Mouse (Mus musculus): ENCODE data around the gene Cnn3. TPM values are rescaled to one million over a fixed set of nuclear protein-coding genes. Genes with fewer than 3 reads are reported as not detected.

Cnn3 gene
- total RNA-seq, 2 experiments from 2014 or later, result 162 to 167 TPM

DNA sequence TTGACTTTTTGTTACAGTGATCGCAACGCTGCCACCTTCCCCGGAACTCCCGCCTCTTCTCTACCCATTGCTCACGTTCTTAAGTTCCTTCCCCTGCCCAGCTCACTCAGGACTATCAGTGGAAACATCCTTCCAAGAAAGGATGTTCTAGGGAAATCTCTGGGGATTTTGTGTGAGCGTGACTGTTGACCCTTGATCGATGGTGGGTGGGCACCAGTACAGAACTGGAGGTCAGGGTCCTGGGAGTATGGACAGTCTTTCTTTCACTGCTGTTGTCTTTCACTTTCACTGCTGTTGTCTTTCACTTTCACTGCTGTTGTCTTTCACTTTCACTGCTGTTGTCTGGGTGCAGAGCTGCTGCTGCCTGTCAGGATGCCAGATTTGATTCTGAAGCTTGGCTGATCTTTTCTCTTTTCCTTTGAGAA lies 67.7 kb downstream of the Cnn3 start:
- no peak for DNase-seq

DNA sequence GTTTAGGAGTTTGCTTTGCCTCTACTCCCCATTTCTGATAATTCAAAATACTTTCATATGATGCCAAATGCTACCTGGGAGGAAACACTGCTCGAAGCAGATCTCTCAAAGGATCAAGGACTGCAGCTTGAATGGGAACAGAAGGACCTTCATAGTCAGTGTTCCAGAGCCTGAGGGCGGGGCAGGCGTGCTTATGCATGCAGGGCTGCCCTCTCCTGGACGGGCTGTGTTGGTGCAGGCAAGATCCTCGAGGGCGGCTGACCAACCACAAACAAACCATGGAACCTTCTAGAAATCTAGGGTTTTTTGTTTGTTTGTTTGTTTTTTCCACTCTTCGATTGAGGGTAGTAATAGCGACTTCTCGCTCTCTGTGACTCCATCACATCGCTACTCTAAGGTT lies 73.9 kb downstream of the Cnn3 start:
- DNase-seq, result peak; percentile 87

DNA sequence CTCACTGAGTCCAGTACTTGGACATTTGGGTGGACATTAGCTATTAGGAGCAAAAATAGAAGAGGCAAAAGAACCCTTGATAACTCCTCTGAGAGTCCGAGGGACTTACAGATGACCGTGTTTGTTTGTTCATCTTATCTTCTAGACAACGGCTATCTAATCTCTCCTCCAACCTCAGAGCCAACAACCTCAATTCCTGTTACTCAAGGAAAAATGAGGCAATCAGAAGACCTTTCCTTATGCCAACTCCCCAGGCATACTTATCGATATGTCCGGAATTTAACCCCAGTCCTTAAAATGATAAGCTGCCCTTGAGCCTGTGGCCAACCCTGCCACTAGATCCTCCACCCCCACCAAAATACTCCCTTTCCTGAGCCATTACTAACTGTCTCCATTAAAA lies 74.4 kb downstream of the Cnn3 start:
- no peak for DNase-seq

DNA sequence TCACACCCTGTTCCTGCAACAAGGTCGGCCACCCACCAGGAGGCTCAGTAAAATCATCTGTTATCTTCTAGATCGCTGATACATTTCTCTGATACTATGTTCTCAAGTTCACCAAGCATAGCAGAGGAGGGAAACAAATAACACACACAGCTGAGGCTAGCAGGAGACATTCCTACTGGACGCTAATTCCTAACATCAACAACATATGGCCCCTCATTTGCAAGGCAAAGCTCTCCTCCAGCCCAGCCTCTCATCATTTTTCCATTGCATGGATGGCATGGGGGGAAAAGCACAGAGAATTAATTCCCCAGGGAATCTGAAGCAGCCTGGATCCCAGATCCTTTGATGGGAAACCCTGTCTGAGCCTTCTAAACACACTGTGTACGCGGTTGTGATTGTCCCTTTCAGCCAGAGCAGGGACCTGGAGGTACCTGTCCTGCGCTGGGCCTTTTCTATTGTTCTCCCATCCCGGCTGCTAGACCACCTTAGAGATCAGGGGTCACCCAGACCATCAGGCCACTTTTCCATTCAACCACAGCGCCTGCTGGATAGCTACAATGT lies 78.7 kb downstream of the Cnn3 start:
- DNase-seq, result no peak

DNA sequence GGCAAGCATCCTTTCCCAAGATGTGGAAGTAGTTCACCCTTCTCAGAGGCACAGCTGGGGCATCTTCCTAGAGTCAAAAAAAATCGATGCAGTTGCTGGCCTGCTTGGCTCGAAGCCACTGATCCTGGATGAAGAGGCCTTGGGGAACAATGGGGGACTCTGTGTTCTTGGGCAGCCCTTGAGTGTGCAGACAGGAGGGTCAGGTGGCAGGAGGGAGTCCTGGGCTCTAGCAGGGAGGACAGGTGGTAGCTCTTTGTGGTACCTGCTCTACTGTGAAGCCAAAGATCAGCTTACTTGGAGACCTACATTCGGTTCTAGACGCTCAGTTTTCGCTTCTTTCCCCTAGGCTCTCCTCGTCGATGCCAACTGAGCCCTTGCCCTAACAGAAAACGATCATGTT lies 79.9 kb downstream of the Cnn3 start:
- no peak for DNase-seq

DNA sequence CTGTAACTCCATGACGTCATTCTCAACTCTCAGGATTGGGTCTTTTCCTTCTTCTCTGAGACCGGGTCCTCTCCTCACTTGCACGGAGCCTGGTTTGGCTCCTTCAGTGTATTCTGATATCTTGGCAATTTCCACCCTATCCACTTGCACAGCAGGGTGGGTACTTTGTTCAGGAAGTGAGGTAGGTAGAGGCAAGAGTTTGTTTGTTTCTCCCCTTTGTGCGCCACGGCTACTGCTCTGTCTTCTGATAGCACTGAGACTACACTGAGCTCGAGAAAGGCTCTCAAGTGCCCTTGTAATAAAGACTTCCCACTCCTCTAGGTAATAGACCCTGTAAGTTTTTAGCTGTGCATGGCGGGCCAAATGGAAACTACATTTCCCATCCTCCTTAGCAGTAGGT lies 80.5 kb downstream of the Cnn3 start:
- no peak for DNase-seq

DNA sequence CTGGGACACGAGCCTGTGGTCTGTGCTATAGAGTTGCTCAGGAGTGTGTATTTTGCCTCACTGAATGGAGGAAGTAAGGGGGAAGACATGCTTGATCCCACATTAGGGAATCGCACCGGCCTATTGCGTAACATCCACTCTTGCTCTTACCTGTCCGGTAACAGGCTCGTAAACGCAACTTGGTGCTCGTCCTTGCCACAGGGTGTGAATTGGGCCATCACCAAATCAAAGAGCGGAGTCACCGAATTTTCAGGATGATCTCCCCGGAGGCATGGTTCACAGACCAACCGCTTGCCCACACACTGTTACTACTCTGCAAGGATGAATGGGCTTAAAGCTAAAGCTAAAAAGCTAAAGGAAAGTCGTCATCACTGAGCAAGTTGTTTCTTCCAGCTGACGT lies 81.4 kb downstream of the Cnn3 start:
- no peak for DNase-seq

Other genes starting within 250 kb of the Cnn3 start
- gene Tmem56, start 143.4 kb upstream of the Cnn3 start, total RNA-seq (2021), result 1 to 10 TPM in 1 of 2 experiments, under 1 TPM in 1; 0.69 to 1.7 TPM
- gene Alg14, start 134.7 kb upstream of the Cnn3 start, total RNA-seq (2021), result 10 to 100 TPM; 21.9 to 24.7 TPM
- gene Slc44a3, start 105.9 kb downstream of the Cnn3 start, total RNA-seq (2021), result under 1 TPM; 0.41 to 0.98 TPM
- not detected for gene 4930432M17Rik, start 244.3 kb downstream of the Cnn3 start, total RNA-seq (2021)